Mouse (Mus musculus) hindbrain, postnatal 0 days (tissue): Measurements from ENCODE around the gene Ifnb1. TPM values are rescaled to one million over a fixed set of nuclear protein-coding genes. Genes with fewer than 3 reads are reported as not detected.
A peak's percentile ranks its signal among the peaks of the same experiment; 100 is the strongest.

Experiments used
- ATAC-seq: fragments of 200-750 bp; cut with Nextera tagmentation; 2 replicates; pipeline ENCODE4 v1.8.0; 2017; ENCODE audit warnings: mild to moderate bottlenecking, moderate TSS enrichment, moderate library complexity
- DNase-seq: peaks from one replicate; pipeline ENCODE4 v3.0.0-alpha.2; 2015; ENCODE audit warnings: low spot score
- H3K27ac ChIP-seq: fragments of 300-500 bp; sonication (generic); 2 replicates; pipeline ENCODE4 v1.5.1; 2014; ENCODE audit warnings: mild to moderate bottlenecking
- H3K27me3 ChIP-seq: fragments of 300-500 bp; sonication (generic); 2 replicates; pipeline ENCODE4 v1.6.1; 2014; ENCODE audit warnings: low read length, mixed read lengths; ENCODE audit not compliant: insufficient read depth
- H3K36me3 ChIP-seq: fragments of 300-500 bp; sonication (generic); 2 replicates; pipeline ENCODE4 v1.6.1; 2014; ENCODE audit warnings: low read length, mixed read lengths; ENCODE audit not compliant: insufficient read depth
- H3K4me1 ChIP-seq: fragments of 300-500 bp; sonication (generic); 2 replicates; pipeline ENCODE4 v1.6.1; 2014; ENCODE audit warnings: antibody characterized with exemption, low read length, mixed read lengths; ENCODE audit not compliant: insufficient read depth
- H3K4me2 ChIP-seq: fragments of 300-500 bp; sonication (generic); 2 replicates; pipeline ENCODE4 v1.6.1; 2014; ENCODE audit warnings: low read depth, mild to moderate bottlenecking, low read length, moderate library complexity, mixed read lengths
- H3K4me3 ChIP-seq: fragments of 300-500 bp; sonication (generic); 2 replicates; pipeline ENCODE4 v1.5.1; 2014; ENCODE audit warnings: low read length
- H3K9ac ChIP-seq: fragments of 300-500 bp; sonication (generic); replicated peaks from 2 replicates; pipeline ENCODE4 v1.6.1; 2014; ENCODE audit warnings: mild to moderate bottlenecking, low read length, moderate library complexity, mixed read lengths
- H3K9me3 ChIP-seq: fragments of 300-500 bp; sonication (generic); 2 replicates; pipeline ENCODE4 v1.6.1; 2016; ENCODE audit warnings: low read length, mixed read lengths
- CTCF ChIP-seq: IDR thresholded peaks from 2 replicates; pipeline ENCODE4 v1.5.1; 2016; ENCODE audit warnings: antibody characterized with exemption, control low read depth, low read depth
- WGBS: fragments of 180-500 bp; shearing (Covaris S2); extraction: QIAGEN DNeasy Blood & Tissue Kit; methylation state at CpG from one replicate; pipeline ENCODE4 v1.1.7; 2014; 5-methylcytosine and 5-hydroxymethylcytosine counted together
- polyA plus RNA-seq: library from polyadenylated mRNA; unstranded; fragments of >200 nt; fragmentation: Nextera tagmentation; extraction: Ambion mirVana; gene quantifications from 2 replicates; pipeline ENCODE4 v1.2.1, GENCODE M21; 2015
- total RNA-seq: library from RNA; depleted of rRNA; stranded (reverse); fragments of >200 nt; gene quantifications from 2 replicates; pipeline ENCODE4 v1.2.3, GENCODE M21; 2014

Ifnb1 gene
- total and polyA plus RNA-seq, 2 experiments from 2014 or later = not detected

GRCm38 (mm10) chr4:88514403-88514802 is 8.2 kb downstream of the Ifnb1 start:
- 35% methylated on average over 4 of the region's 4 CpGs for WGBS
- Histone ChIP-seq H3K4me2 (no peak overlapping the region), H3K27me3 (no peaks in the 10 kb centered on the region), H3K9me3 (no peaks in the 10 kb centered on the region), H3K36me3 (no peaks in the 10 kb centered on the region), H3K4me1 (no peaks in the 10 kb centered on the region), H3K27ac (no peak overlapping the region), H3K9ac (no peak overlapping the region), H3K4me3 (no peak overlapping the region)
- DNase-seq (peak; percentile 56), ATAC-seq (no peak)
- TF ChIP-seq CTCF = peak; percentile 78

GRCm38 (mm10) chr4:88513743-88514142 is 8.8 kb downstream of the Ifnb1 start:
- Histone ChIP-seq H3K4me3 (no peak overlapping the region), H3K4me2 (no peak overlapping the region), H3K36me3 (no peaks in the 10 kb centered on the region), H3K27ac (no peak overlapping the region), H3K27me3 (no peaks in the 10 kb centered on the region), H3K9me3 (no peaks in the 10 kb centered on the region), H3K9ac (no peak overlapping the region), H3K4me1 (no peaks in the 10 kb centered on the region)
- DNase-seq = no peak
- no peak for TF ChIP-seq CTCF
- no peak for ATAC-seq
- WGBS = 94% methylated on average over 4 of the region's 4 CpGs

- WGBS = 84% methylated on average over 4 of the region's 4 CpGs
Observed at GRCm38 (mm10) chr4:88503753-88504152, 18.8 kb downstream of the Ifnb1 start.

GRCm38 (mm10) chr4:88501247-88501646 is 21.3 kb downstream of the Ifnb1 start:
- no peaks in the 10 kb centered on the region for H3K36me3 ChIP-seq
- TF ChIP-seq CTCF = no peak
- no peaks in the 10 kb centered on the region for H3K9me3 ChIP-seq
- DNase-seq (no peak), ATAC-seq (no peak)
- WGBS = 79% methylated on average over 3 of the region's 3 CpGs
- no peaks in the 10 kb centered on the region for H3K27me3 ChIP-seq
- H3K4me3 ChIP-seq = no peak overlapping the region
- no peak overlapping the region for H3K9ac ChIP-seq
- no peak overlapping the region for H3K4me2 ChIP-seq
- no peaks in the 10 kb centered on the region for H3K4me1 ChIP-seq
- no peak overlapping the region for H3K27ac ChIP-seq

More at GRCm38 (mm10) chr4:88503753-88504152, 18.8 kb downstream of the Ifnb1 start:
- DNase-seq (no peak), ATAC-seq (no peak)
- no peak for TF ChIP-seq CTCF
- Histone ChIP-seq H3K4me1 (no peaks in the 10 kb centered on the region), H3K4me3 (no peak overlapping the region), H3K36me3 (no peaks in the 10 kb centered on the region), H3K27ac (no peak overlapping the region), H3K9me3 (no peaks in the 10 kb centered on the region), H3K27me3 (no peaks in the 10 kb centered on the region), H3K9ac (no peak overlapping the region), H3K4me2 (no peak overlapping the region)

- DNase-seq (no peak), ATAC-seq (no peak)
- H3K9ac ChIP-seq = no peak overlapping the region
- H3K27ac ChIP-seq = no peak overlapping the region
- H3K4me2 ChIP-seq = no peak overlapping the region
- TF ChIP-seq CTCF = no peak
- H3K36me3 ChIP-seq = no peaks in the 10 kb centered on the region
- H3K27me3 ChIP-seq = no peaks in the 10 kb centered on the region
- WGBS = 75% methylated on average over 6 of the region's 6 CpGs
- H3K9me3 ChIP-seq = no peaks in the 10 kb centered on the region
- no peak overlapping the region for H3K4me3 ChIP-seq
- H3K4me1 ChIP-seq = no peaks in the 10 kb centered on the region
Observed at GRCm38 (mm10) chr4:88496321-88497018, 26.1 kb downstream of the Ifnb1 start.

- H3K4me1 ChIP-seq = no peaks in the 10 kb centered on the region
- H3K9ac ChIP-seq = no peak overlapping the region
- no peak overlapping the region for H3K4me3 ChIP-seq
- H3K4me2 ChIP-seq = no peak overlapping the region
- H3K36me3 ChIP-seq = no peaks in the 10 kb centered on the region
- WGBS = 93% methylated on average over 2 of the region's 2 CpGs
- DNase-seq = no peak
- no peak for ATAC-seq
- TF ChIP-seq CTCF = no peak
- no peak overlapping the region for H3K27ac ChIP-seq
- H3K9me3 ChIP-seq = no peaks in the 10 kb centered on the region
- no peaks in the 10 kb centered on the region for H3K27me3 ChIP-seq
Observed at GRCm38 (mm10) chr4:88489622-88490021, 33.0 kb downstream of the Ifnb1 start.

- no peak for TF ChIP-seq CTCF
- no peak overlapping the region for H3K4me3 ChIP-seq
- ATAC-seq (no peak), DNase-seq (no peak)
- no peaks in the 10 kb centered on the region for H3K9me3 ChIP-seq
- no peak overlapping the region for H3K9ac ChIP-seq
- WGBS = 78% methylated on average over 3 of the region's 3 CpGs
- H3K4me2 ChIP-seq = no peak overlapping the region
- no peaks in the 10 kb centered on the region for H3K4me1 ChIP-seq
- no peaks in the 10 kb centered on the region for H3K27me3 ChIP-seq
- H3K27ac ChIP-seq = no peak overlapping the region
- H3K36me3 ChIP-seq = no peaks in the 10 kb centered on the region
Observed at GRCm38 (mm10) chr4:88488107-88488506, 34.5 kb downstream of the Ifnb1 start.
